ENCODE assay signal across 9 mouse cellular contexts in genomic region chr5:33009818-33010812, GRCm38 (mm10). TPM values are rescaled to one million over a fixed set of nuclear protein-coding genes. Genes with fewer than 3 reads are reported as not detected.
DNase-seq lines count a peak whose midpoint lies in the region; ATAC-seq lines count a peak whose summit lies in the region.
"Had no signal": no experiment of that assay in that cellular context is flagged by ENCODE, and none has a peak within 500 bp of the region (broad histone marks: within the 10 kb centered on the region; RNA-seq: fewer than 3 reads in every experiment).

No protein-coding gene starts in this region.

- intact Hi-C loops in heart, postnatal 14 days (cut with DNase I), result no loop called here

- no peaks in the 10 kb centered on the region for H3K9me3 ChIP-seq in heart, embryonic 10.5 days
- H3K9me3 ChIP-seq in midbrain, embryonic 10.5 days (replicated peaks), result no peaks in the 10 kb centered on the region
- H3K9me3 ChIP-seq: embryonic facial prominence, embryonic 13.5 days had no signal

- no peaks in the 10 kb centered on the region for H3K36me3 ChIP-seq in heart, embryonic 10.5 days
- H3K36me3 ChIP-seq in midbrain, embryonic 10.5 days, result no peaks in the 10 kb centered on the region
- H3K36me3 ChIP-seq: embryonic facial prominence, embryonic 13.5 days had no signal

- ATAC-seq in inflammation-experienced regulatory T-cells, adult 6 months, result no peak

- 72% methylated on average over 14 of the region's 14 CpGs for WGBS in heart, embryonic 10.5 days
- WGBS in midbrain, embryonic 10.5 days, result 74% methylated on average over 14 of the region's 14 CpGs

- no peak for DNase-seq in heart, embryonic 10.5 days (ENCODE audit: low spot score)
- no peak for DNase-seq in heart, postnatal 14 days
- peak; percentile 36 for DNase-seq in adrenal gland, postnatal 25 days
- DNase-seq in heart, postnatal 4 days, result peak; percentile 29
- no peak for DNase-seq in midbrain, embryonic 10.5 days (ENCODE audit: low spot score)
- no peak for DNase-seq in gastrocnemius, postnatal 10 days
- DNase-seq in retina, postnatal 1 day, result no peak

- H3K4me1 ChIP-seq in heart, embryonic 10.5 days, result peaks cover 33% of the 10 kb centered on the region
- H3K4me1 ChIP-seq in midbrain, embryonic 10.5 days, result peaks cover 45% of the 10 kb centered on the region

- H3K27me3 ChIP-seq in heart, embryonic 10.5 days (ENCODE audit: insufficient read depth, poor library complexity, severe bottlenecking), result no peaks in the 10 kb centered on the region
- H3K27me3 ChIP-seq in midbrain, embryonic 10.5 days (ENCODE audit: low read depth, poor library complexity, severe bottlenecking), result peaks cover 5% of the 10 kb centered on the region; the same call in 1 of the 2 replicates
- H3K27me3 ChIP-seq: embryonic facial prominence, embryonic 13.5 days had no signal

- no peak overlapping the region for H3K4me3 ChIP-seq in heart, embryonic 10.5 days
- no peak overlapping the region for H3K4me3 ChIP-seq in midbrain, embryonic 10.5 days
- H3K4me3 ChIP-seq: embryonic facial prominence, embryonic 13.5 days had no signal

- H3K27ac ChIP-seq in heart, embryonic 10.5 days, result peak overlapping the region; percentile 43; the same call in 1 of the 2 replicates
- H3K27ac ChIP-seq in midbrain, embryonic 10.5 days (replicated peaks), result peak overlapping the region; percentile 83
- H3K27ac ChIP-seq: embryonic facial prominence, embryonic 13.5 days had no signal

RNA-seq across cellular contexts. Expression of gene Ywhah, which starts 8.5 kb away (rescaled TPM):
- 471 and 500 TPM in 2 replicates for polyA plus RNA-seq in heart, embryonic 10.5 days (2016; fragmentation: Nextera tagmentation; extraction: Ambion mirVana)
- total RNA-seq in heart, postnatal 14 days (2021), result 100 to 1,000 TPM; 104 to 126 TPM
- total RNA-seq in adrenal gland, postnatal 25 days (2021), result 201 and 209 TPM in 2 replicates
- 100 to 1,000 TPM; 216 to 229 TPM for total RNA-seq in heart, postnatal 4 days (2021)
- 457 and 467 TPM in 2 replicates for polyA plus RNA-seq in midbrain, embryonic 10.5 days (2016; fragmentation: Nextera tagmentation; extraction: Ambion mirVana)
- 100 to 1,000 TPM in 1 of 2 experiments, 10 to 100 TPM in 1; 82.0 to 106 TPM for total RNA-seq in gastrocnemius, postnatal 10 days (2021)
- polyA plus RNA-seq in inflammation-experienced regulatory T-cells, adult 6 months (2017; shearing (Covaris generic)), result 100 to 1,000 TPM; 206 to 398 (median 214) TPM

Comparison
In these comparisons a context has a peak if more than half of its experiments do, and no peak if none do; other contexts are left out.
1. DNase-seq: peak in adrenal gland, postnatal 25 days (single experiment) and heart, postnatal 4 days (single experiment); none in heart, embryonic 10.5 days (single experiment), heart, postnatal 14 days (0 of 2), midbrain, embryonic 10.5 days (single experiment), gastrocnemius, postnatal 10 days (single experiment) and retina, postnatal 1 day (single experiment).